In the genomic region with DNA sequence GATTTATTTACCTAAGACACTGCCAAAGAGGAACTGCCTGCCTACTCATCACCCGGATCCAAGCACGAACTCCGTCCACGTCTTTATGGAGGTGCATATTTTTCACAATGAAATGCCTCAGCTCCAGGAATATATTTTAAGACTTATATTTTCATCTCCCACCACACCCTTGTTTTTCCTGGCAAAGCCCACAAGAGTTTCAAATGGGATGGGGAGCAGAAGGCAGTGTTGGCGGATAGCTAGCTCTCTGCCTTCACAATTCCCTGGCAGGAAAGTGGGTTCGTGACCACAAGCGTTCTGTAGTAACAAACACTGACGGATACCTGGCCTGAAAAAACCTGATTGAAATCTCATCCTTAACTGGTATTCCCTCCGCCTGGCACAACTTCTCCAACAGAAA, we compare ENCODE assay signal across 8 mouse cellular contexts. TPM values are rescaled to one million over a fixed set of nuclear protein-coding genes. Genes with fewer than 3 reads are reported as not detected.
DNase-seq lines count a peak whose midpoint lies in the region; ATAC-seq and TF ChIP-seq lines count a peak whose summit lies in the region.

No protein-coding gene starts in this region.

- H3K36me3 ChIP-seq in ES-Bruce4 (ENCODE audit: control insufficient read depth, insufficient read depth, low read length, poor library complexity, severe bottlenecking), result no peaks in the 10 kb centered on the region
- peaks cover 10% of the 10 kb centered on the region for H3K36me3 ChIP-seq in heart, adult 2 months (ENCODE audit: control insufficient read depth, insufficient read depth, low read length)
- H3K36me3 ChIP-seq in limb, embryonic 13.5 days, result peaks cover 13% of the 10 kb centered on the region

- WGBS in heart, adult 2 months, result 5% methylated on average over 9 of the region's 9 CpGs
- WGBS in limb, embryonic 13.5 days, result 42% methylated on average over 9 of the region's 9 CpGs

- H3K79me2 ChIP-seq in heart, adult 2 months (replicated peaks; ENCODE audit: control insufficient read depth, insufficient read depth, low read length), result no peaks in the 10 kb centered on the region

- intact Hi-C loops in gastrocnemius, adult 2 months (cut with DNase I), result loop anchor here (2.0 to 5.0 kb wide), 2 partner anchors 17 to 34 kb away; no protein-coding TSS in a partner anchor
- intact Hi-C loops in heart, adult 2 months (cut with DNase I), result no loop called here

- ATAC-seq in limb, embryonic 13.5 days (ENCODE audit: low FRiP score, low read depth), result no peak
- ATAC-seq in megakaryocyte-erythroid progenitor cell, adult 5-6 weeks (replicated peaks; ENCODE audit: low FRiP score, low TSS enrichment, poor library complexity, severe bottlenecking), result no peak
- ATAC-seq in cerebellum, adult (ENCODE audit: insufficient number of reproducible peaks, low FRiP score, low TSS enrichment), result no peak

- peak overlapping the region; percentile 88 for H3K4me2 ChIP-seq in limb, embryonic 13.5 days (replicated peaks)

- DNase-seq in gastrocnemius, adult 2 months, result no peak
- no peak for DNase-seq in gastrocnemius, postnatal 25 days
- peak; percentile 36 to 44 for DNase-seq in heart, adult 2 months
- DNase-seq in right cerebral cortex, postnatal 25 days, result peak; percentile 65

- H3K4me3 ChIP-seq in gastrocnemius, adult 2 months, result peak overlapping the region; percentile 96
- no peak overlapping the region for H3K4me3 ChIP-seq in ES-Bruce4 (ENCODE audit: low read depth, low read length)
- peak overlapping the region; percentile 66 for H3K4me3 ChIP-seq in heart, adult 2 months
- peak overlapping the region; percentile 93 for H3K4me3 ChIP-seq in limb, embryonic 13.5 days

- no peak for TF ChIP-seq EP300 in ES-Bruce4 (IDR thresholded peaks at IDR 0.05; ENCODE audit: insufficient read depth, low read depth, low read length)
- no peak for TF ChIP-seq EP300 in heart, adult 2 months (IDR thresholded peaks at IDR 0.05; ENCODE audit: insufficient read depth, low read depth, low read length)

- peak overlapping the region; percentile 80; the same call in 1 of the 2 replicates for H3K9ac ChIP-seq in ES-Bruce4 (ENCODE audit: low read depth, poor library complexity, severe bottlenecking)
- peak overlapping the region; percentile 94 for H3K9ac ChIP-seq in heart, adult 2 months (ENCODE audit: low read depth, low read length)
- peak overlapping the region; percentile 93 for H3K9ac ChIP-seq in limb, embryonic 13.5 days

- TF ChIP-seq CTCF in gastrocnemius, adult 2 months (IDR thresholded peaks at IDR 0.05), result no peak
- TF ChIP-seq CTCF in ES-Bruce4 (IDR thresholded peaks at IDR 0.05; ENCODE audit: low read depth, low read length), result no peak
- no peak for TF ChIP-seq CTCF in heart, adult 2 months (IDR thresholded peaks at IDR 0.05)

- TF ChIP-seq POLR2A in ES-Bruce4 (IDR thresholded peaks at IDR 0.05; ENCODE audit: insufficient read depth, low read length), result no peak
- TF ChIP-seq POLR2A in heart, adult 2 months (IDR thresholded peaks at IDR 0.05; ENCODE audit: insufficient read depth, low read depth, low read length), result no peak

- peak overlapping the region; percentile 88 for H3K27ac ChIP-seq in gastrocnemius, adult 2 months
- H3K27ac ChIP-seq in ES-Bruce4 (ENCODE audit: insufficient read depth, low read length), result no peak overlapping the region
- H3K27ac ChIP-seq in heart, adult 2 months, result peak overlapping the region; percentile 89
- no peak overlapping the region for H3K27ac ChIP-seq in limb, embryonic 13.5 days

- H3K9me3 ChIP-seq in ES-Bruce4 (replicated peaks; ENCODE audit: control insufficient read depth, insufficient read depth, low read length, poor library complexity, severe bottlenecking), result no peaks in the 10 kb centered on the region
- no peaks in the 10 kb centered on the region for H3K9me3 ChIP-seq in limb, embryonic 13.5 days

- no peaks in the 10 kb centered on the region for H3K4me1 ChIP-seq in ES-Bruce4 (ENCODE audit: control insufficient read depth, insufficient read depth, low read length)
- peaks cover 15% of the 10 kb centered on the region for H3K4me1 ChIP-seq in heart, adult 2 months (ENCODE audit: control insufficient read depth, insufficient read depth, low read length)
- H3K4me1 ChIP-seq in limb, embryonic 13.5 days, result peaks cover 49% of the 10 kb centered on the region

- no peaks in the 10 kb centered on the region for H3K27me3 ChIP-seq in ES-Bruce4 (ENCODE audit: control insufficient read depth, insufficient read depth, low read length, poor library complexity, severe bottlenecking)
- H3K27me3 ChIP-seq in heart, adult 2 months (ENCODE audit: control insufficient read depth, insufficient read depth, low read length), result no peaks in the 10 kb centered on the region
- H3K27me3 ChIP-seq in limb, embryonic 13.5 days, result no peaks in the 10 kb centered on the region

RNA-seq across cellular contexts. Expression of a gene that starts 1.4 kb away (rescaled TPM):
- total RNA-seq in gastrocnemius, adult 2 months (2021), result 10 to 100 TPM; 10.4 to 17.3 TPM
- 10 to 100 TPM; 13.7 to 14.0 TPM for total RNA-seq in gastrocnemius, postnatal 25 days (2021)
- 25.9 and 31.4 TPM in 2 replicates for polyA plus RNA-seq in ES-Bruce4 (2011; ENCODE audit: insufficient read depth, insufficient read length, low read depth, missing spikeins)
- total RNA-seq in heart, adult 2 months (2021), result 10 to 100 TPM; 54.4 to 61.8 TPM
- polyA plus RNA-seq in heart, adult 2 months (2012; rRNA removed), result 64.3 and 65.1 TPM in 2 replicates
- polyA plus RNA-seq in limb, embryonic 13.5 days (2015; fragmentation: Nextera tagmentation; extraction: Ambion mirVana), result 26.7 and 30.2 TPM in 2 replicates
- total RNA-seq in megakaryocyte-erythroid progenitor cell, adult 5-6 weeks (2014; fragmentation: Nextera tagmentation), result 33.5 and 34.7 TPM in 2 replicates
- total RNA-seq in megakaryocyte-erythroid progenitor cell, adult 5-6 weeks (2017), result 3.7 and 4.4 TPM in 2 replicates

Comparison
In these comparisons a context has a peak if more than half of its experiments do, and no peak if none do; other contexts are left out.
1. DNase-seq: peak in heart, adult 2 months (2 of 2) and right cerebral cortex, postnatal 25 days (single experiment); none in gastrocnemius, adult 2 months (single experiment) and gastrocnemius, postnatal 25 days (single experiment).
2. H3K27ac ChIP-seq: peak in gastrocnemius, adult 2 months (single experiment) and heart, adult 2 months (single experiment); none in ES-Bruce4 (single experiment) and limb, embryonic 13.5 days (single experiment).
3. Peak in every context shown above with its lines, with median percentiles within 50 percentile points of each other: H3K9ac ChIP-seq.